Mouse (Mus musculus): Measurements from ENCODE around the gene Tmem274.

The Tmem274 gene

DNA sequence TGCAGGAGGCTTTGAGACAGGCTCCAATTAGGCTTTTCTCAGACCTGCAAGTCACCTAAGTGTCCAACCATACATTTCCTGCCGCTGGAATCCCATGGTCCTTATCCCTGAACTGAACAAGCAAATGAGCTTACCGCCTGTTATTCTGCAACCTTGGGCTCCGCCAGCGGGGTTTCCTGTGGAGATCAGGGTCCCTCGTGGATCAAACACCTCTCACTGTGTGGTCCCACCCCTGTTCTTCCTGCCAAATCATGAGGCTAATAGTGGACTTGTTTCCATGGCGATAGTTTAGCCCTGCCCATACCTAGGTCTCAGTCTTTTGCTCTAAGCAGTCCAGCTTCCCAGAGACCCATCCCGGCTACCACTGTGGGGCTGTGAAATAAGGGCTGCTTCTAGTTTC lies 49.2 kb downstream of the Tmem274 start:
- DNase-seq, result no peak

DNA sequence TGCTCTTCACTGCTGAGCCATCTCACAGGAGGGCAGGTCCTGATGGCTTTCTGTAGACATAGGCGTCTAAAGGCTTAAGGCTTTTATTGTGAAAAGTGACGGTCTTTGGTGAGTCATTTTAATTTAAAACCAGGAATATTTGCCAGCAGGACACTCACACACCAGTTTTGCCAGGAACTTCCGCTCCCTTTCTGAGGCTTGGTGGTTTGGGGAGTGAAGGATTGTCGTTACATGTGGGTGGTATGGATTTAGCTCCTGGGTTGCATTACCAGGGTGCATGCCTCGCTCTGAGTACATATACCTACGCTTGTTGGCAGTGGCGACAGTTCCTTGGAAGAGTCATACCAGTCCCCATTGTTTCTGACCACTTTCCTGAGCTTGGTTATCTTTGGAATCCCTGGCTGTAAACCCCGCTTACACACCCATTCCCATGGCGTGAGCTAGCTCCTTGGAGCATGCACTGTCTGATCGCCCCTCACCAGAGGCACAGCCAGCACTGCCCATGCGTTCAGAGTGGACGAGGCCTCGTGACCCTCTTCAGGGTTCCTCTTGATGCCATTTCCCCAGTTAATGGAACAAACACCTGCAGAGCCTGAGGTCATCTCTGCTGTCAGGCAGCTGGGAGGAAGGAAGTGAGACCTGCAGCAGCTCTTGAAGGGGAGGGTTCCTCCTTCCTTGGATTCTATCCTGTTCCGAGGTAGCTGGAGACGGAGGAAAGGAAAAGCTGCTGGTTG lies 50.6 kb downstream of the Tmem274 start:
- no peak for DNase-seq

DNA sequence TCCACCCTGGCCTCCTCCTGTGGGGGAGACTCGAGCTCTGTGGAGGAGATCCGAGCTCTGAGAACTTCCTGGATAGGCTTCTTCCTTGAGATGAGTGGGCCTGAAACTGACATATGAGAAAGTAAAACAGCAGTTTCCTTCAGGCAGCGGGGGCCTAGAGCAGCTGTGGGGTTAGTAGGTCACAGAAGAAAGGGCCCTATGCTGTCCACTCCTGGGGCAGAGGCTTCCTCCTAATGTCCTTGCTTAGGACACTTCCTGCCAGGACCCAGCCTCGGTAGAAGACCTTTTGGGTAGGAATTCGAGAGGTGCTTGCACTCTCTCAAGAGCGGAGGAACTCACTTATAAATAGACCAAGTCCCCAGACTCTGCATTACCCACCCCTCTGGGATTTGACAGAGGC lies 52.5 kb downstream of the Tmem274 start:
- DNase-seq, result no peak
